Comparison of ENCODE assay signal across 11 mouse cellular contexts in genomic region chr9:21558366-21558765, GRCm38 (mm10). TPM values are rescaled to one million over a fixed set of nuclear protein-coding genes. Genes with fewer than 3 reads are reported as not detected.
DNase-seq lines count a peak whose midpoint lies in the region; ATAC-seq and TF ChIP-seq lines count a peak whose summit lies in the region.
"Had no signal": no experiment of that assay in that cellular context is flagged by ENCODE, and none has a peak within 500 bp of the region (broad histone marks: within the 10 kb centered on the region; RNA-seq: fewer than 3 reads in every experiment).

No protein-coding gene starts in this region.

- TF ChIP-seq EP300 in stomach, postnatal 0 days (optimal IDR thresholded peaks at IDR 0.05): no peak

- TF ChIP-seq CTCF in lung, adult 2 months (IDR thresholded peaks at IDR 0.05; ENCODE audit: insufficient read depth, low read length): no peak
- no peak for TF ChIP-seq CTCF in stomach, postnatal 0 days (IDR thresholded peaks at IDR 0.05; ENCODE audit: low read depth)
- TF ChIP-seq CTCF in hindbrain, postnatal 0 days (IDR thresholded peaks at IDR 0.05; ENCODE audit: low read depth): no peak

- peaks cover 7% of the 10 kb centered on the region for H3K4me1 ChIP-seq in lung, embryonic 16.5 days (replicated peaks; ENCODE audit: control insufficient read depth, insufficient read depth, low read length)
- 0 out of 2 replicates have a peak, but pooled peaks cover 3% of the 10 kb centered on the region for H3K4me1 ChIP-seq in lung, adult 2 months (ENCODE audit: control insufficient read depth, insufficient read depth, low read length)
- peaks cover 51% of the 10 kb centered on the region for H3K4me1 ChIP-seq in heart, embryonic 12.5 days (replicated peaks)
- H3K4me1 ChIP-seq in liver, embryonic 11.5 days (replicated peaks; ENCODE audit: control insufficient read depth, insufficient read depth, low read length): peaks cover 34% of the 10 kb centered on the region
- no peaks in the 10 kb centered on the region for H3K4me1 ChIP-seq in stomach, postnatal 0 days (replicated peaks; ENCODE audit: control insufficient read depth, insufficient read depth)
- 0 out of 2 replicates have a peak, but pooled peaks cover 4% of the 10 kb centered on the region for H3K4me1 ChIP-seq in hindbrain, postnatal 0 days (ENCODE audit: insufficient read depth, low read length)

- no peak overlapping the region for H3K27ac ChIP-seq in lung, embryonic 16.5 days (ENCODE audit: low read length)
- peak overlapping the region; percentile 52 for H3K27ac ChIP-seq in heart, embryonic 12.5 days (ENCODE audit: poor library complexity, severe bottlenecking)
- H3K27ac ChIP-seq in liver, embryonic 11.5 days (ENCODE audit: low read depth, low read length): peak overlapping the region; percentile 88
- H3K27ac ChIP-seq in stomach, postnatal 0 days (replicated peaks): no peak overlapping the region
- H3K27ac ChIP-seq in hindbrain, postnatal 0 days: no peak overlapping the region

- no peaks in the 10 kb centered on the region; the same call in 1 of the 2 replicates for H3K36me3 ChIP-seq in lung, embryonic 16.5 days (ENCODE audit: control insufficient read depth, insufficient read depth, low read length)
- peaks cover 25% of the 10 kb centered on the region for H3K36me3 ChIP-seq in heart, embryonic 12.5 days
- H3K36me3 ChIP-seq in liver, embryonic 11.5 days (ENCODE audit: control insufficient read depth, insufficient read depth, low read length): peaks cover 11% of the 10 kb centered on the region; the same call in 1 of the 2 replicates
- peaks cover 4% of the 10 kb centered on the region; the same call in 1 of the 2 replicates for H3K36me3 ChIP-seq in stomach, postnatal 0 days (ENCODE audit: control insufficient read depth, insufficient read depth, low read length)
- no peaks in the 10 kb centered on the region; the same call in 1 of the 2 replicates for H3K36me3 ChIP-seq in hindbrain, postnatal 0 days (ENCODE audit: insufficient read depth, low read length)

- H3K27me3 ChIP-seq in lung, embryonic 16.5 days (ENCODE audit: control insufficient read depth, insufficient read depth, low read depth, low read length): no peaks in the 10 kb centered on the region
- H3K27me3 ChIP-seq in heart, embryonic 12.5 days (replicated peaks): no peaks in the 10 kb centered on the region
- H3K27me3 ChIP-seq in liver, embryonic 11.5 days (replicated peaks; ENCODE audit: control insufficient read depth, insufficient read depth, low read length): no peaks in the 10 kb centered on the region
- H3K27me3 ChIP-seq in stomach, postnatal 0 days (ENCODE audit: control insufficient read depth, insufficient read depth, low read length): no peaks in the 10 kb centered on the region
- H3K27me3 ChIP-seq in hindbrain, postnatal 0 days (ENCODE audit: insufficient read depth, low read length): no peaks in the 10 kb centered on the region
- H3K27me3 ChIP-seq: Patski had no signal

- DNase-seq in lung, adult 2 months: no peak
- peak; percentile 43 for DNase-seq in liver, embryonic 11.5 days (ENCODE audit: low spot score)
- no peak for DNase-seq in stomach, postnatal 0 days (ENCODE audit: low spot score)
- no peak for DNase-seq in frontal cortex, postnatal 10 days (ENCODE audit: low spot score in 2 of 2)
- no peak for DNase-seq in hindbrain, postnatal 0 days (ENCODE audit: low spot score)
- no peak for DNase-seq in right cerebral cortex, postnatal 4 days
- DNase-seq: thymus, postnatal 4 days had no signal

- no peak overlapping the region for H3K4me3 ChIP-seq in lung, embryonic 16.5 days (ENCODE audit: low read length)
- no peak overlapping the region for H3K4me3 ChIP-seq in lung, adult 2 months (replicated peaks; ENCODE audit: extremely low read depth, low read depth, low read length)
- no peak overlapping the region for H3K4me3 ChIP-seq in heart, embryonic 12.5 days
- H3K4me3 ChIP-seq in liver, embryonic 11.5 days (ENCODE audit: low read depth, low read length): 0 out of 2 replicates have a peak overlapping the region, but pooled peaks have one; percentile 10
- H3K4me3 ChIP-seq in stomach, postnatal 0 days (ENCODE audit: low read depth, low read length): no peak overlapping the region
- no peak overlapping the region for H3K4me3 ChIP-seq in hindbrain, postnatal 0 days (ENCODE audit: low read length)

- no peak for TF ChIP-seq POLR2A in lung, adult 2 months (IDR thresholded peaks at IDR 0.05; ENCODE audit: borderline replicate concordance, extremely low read depth, low read depth, low read length)

- 74% methylated on average over 4 of the region's 4 CpGs for WGBS in lung, embryonic 16.5 days
- 60% methylated on average over 4 of the region's 4 CpGs for WGBS in lung, adult 2 months
- 43% methylated on average over 4 of the region's 4 CpGs for WGBS in heart, embryonic 12.5 days
- 50% methylated on average over 4 of the region's 4 CpGs for WGBS in liver, embryonic 11.5 days
- WGBS in stomach, postnatal 0 days: 62% methylated on average over 4 of the region's 4 CpGs
- 64% methylated on average over 4 of the region's 4 CpGs for WGBS in hindbrain, postnatal 0 days

- no peaks in the 10 kb centered on the region for H3K9me3 ChIP-seq in lung, embryonic 16.5 days (ENCODE audit: control insufficient read depth, low read length)
- no peaks in the 10 kb centered on the region for H3K9me3 ChIP-seq in heart, embryonic 12.5 days (replicated peaks)
- no peaks in the 10 kb centered on the region for H3K9me3 ChIP-seq in liver, embryonic 11.5 days (ENCODE audit: control insufficient read depth, low read length)
- H3K9me3 ChIP-seq in stomach, postnatal 0 days (ENCODE audit: control insufficient read depth, low read length): no peaks in the 10 kb centered on the region
- no peaks in the 10 kb centered on the region for H3K9me3 ChIP-seq in hindbrain, postnatal 0 days (ENCODE audit: low read length)

- ATAC-seq in lung, embryonic 16.5 days (ENCODE audit: low read depth): 0 out of 2 replicates have a peak, but pooled peaks have one; percentile 28
- ATAC-seq in heart, embryonic 12.5 days (ENCODE audit: insufficient number of reproducible peaks, low FRiP score): peak; percentile 89
- ATAC-seq in liver, embryonic 11.5 days (replicated peaks; ENCODE audit: low FRiP score): peak; percentile 99
- 0 out of 2 replicates have a peak, but pooled peaks have one; percentile 51 for ATAC-seq in stomach, postnatal 0 days (ENCODE audit: low FRiP score, low TSS enrichment)
- ATAC-seq in hindbrain, postnatal 0 days: no peak
- ATAC-seq: Patski had no signal

- H3K9ac ChIP-seq in lung, embryonic 16.5 days (ENCODE audit: low read length): no peak overlapping the region
- no peak overlapping the region for H3K9ac ChIP-seq in heart, embryonic 12.5 days
- 0 out of 2 replicates have a peak overlapping the region, but pooled peaks have one; percentile 1 for H3K9ac ChIP-seq in liver, embryonic 11.5 days (ENCODE audit: low read depth, low read length)
- no peak overlapping the region for H3K9ac ChIP-seq in stomach, postnatal 0 days (ENCODE audit: low read length)
- H3K9ac ChIP-seq in hindbrain, postnatal 0 days (replicated peaks; ENCODE audit: low read length): no peak overlapping the region

- no peak overlapping the region for H3K4me2 ChIP-seq in lung, embryonic 16.5 days (ENCODE audit: low read depth, low read length)
- peak overlapping the region; percentile 11; the same call in 1 of the 2 replicates for H3K4me2 ChIP-seq in heart, embryonic 12.5 days
- H3K4me2 ChIP-seq in liver, embryonic 11.5 days: peak overlapping the region; percentile 57
- H3K4me2 ChIP-seq in stomach, postnatal 0 days (replicated peaks; ENCODE audit: low read depth): no peak overlapping the region
- H3K4me2 ChIP-seq in hindbrain, postnatal 0 days (ENCODE audit: low read depth, low read length): no peak overlapping the region

RNA-seq across cellular contexts. Expression of gene Carm1, which starts 11.7 kb away (rescaled TPM):
- 17.1 and 20.8 TPM in 2 replicates for polyA plus RNA-seq in lung, embryonic 16.5 days (2015; fragmentation: Nextera tagmentation; extraction: Ambion mirVana)
- 73.3 and 85.3 TPM in 2 replicates for polyA plus RNA-seq in lung, adult 2 months (2012; rRNA removed)
- polyA plus RNA-seq in heart, embryonic 12.5 days (2016; fragmentation: Nextera tagmentation; extraction: Ambion mirVana): 49.9 and 53.8 TPM in 2 replicates
- polyA plus RNA-seq in liver, embryonic 11.5 days (2014; fragmentation: Nextera tagmentation; extraction: Ambion mirVana): 54.9 TPM in 2 replicates
- polyA plus RNA-seq in stomach, postnatal 0 days (2015; fragmentation: Nextera tagmentation; extraction: Ambion mirVana): 12.0 and 15.5 TPM in 2 replicates
- 84.9 and 92.7 TPM in 2 replicates for total RNA-seq in hindbrain, postnatal 0 days (2014; rRNA removed)
- polyA plus RNA-seq in hindbrain, postnatal 0 days (2015; fragmentation: Nextera tagmentation; extraction: Ambion mirVana): 20.6 and 25.0 TPM in 2 replicates

RNA-seq across cellular contexts. Expression of gene AB124611, which starts 32.4 kb away (rescaled TPM):
- 3.9 and 4.0 TPM in 2 replicates for polyA plus RNA-seq in lung, embryonic 16.5 days (2015; fragmentation: Nextera tagmentation; extraction: Ambion mirVana)
- 7.8 and 11.3 TPM in 2 replicates for polyA plus RNA-seq in lung, adult 2 months (2012; rRNA removed)
- polyA plus RNA-seq in heart, embryonic 12.5 days (2016; fragmentation: Nextera tagmentation; extraction: Ambion mirVana): 1.4 and 1.6 TPM in 2 replicates
- polyA plus RNA-seq in liver, embryonic 11.5 days (2014; fragmentation: Nextera tagmentation; extraction: Ambion mirVana): 3.7 and 4.3 TPM in 2 replicates
- polyA plus RNA-seq in stomach, postnatal 0 days (2015; fragmentation: Nextera tagmentation; extraction: Ambion mirVana): 1.8 and 2.0 TPM in 2 replicates
- total RNA-seq in hindbrain, postnatal 0 days (2014; rRNA removed): 1.2 and 2.2 TPM in 2 replicates
- polyA plus RNA-seq in hindbrain, postnatal 0 days (2015; fragmentation: Nextera tagmentation; extraction: Ambion mirVana): 1.1 and 1.2 TPM in 2 replicates
- total RNA-seq: layer of hippocampus, adult 18-20 months had no signal
- polyA plus RNA-seq: Patski had no signal

RNA-seq across cellular contexts. Expression of gene Timm29, which starts 34.2 kb away (rescaled TPM):
- polyA plus RNA-seq in lung, embryonic 16.5 days (2015; fragmentation: Nextera tagmentation; extraction: Ambion mirVana): 22.2 and 24.2 TPM in 2 replicates
- 23.6 and 24.3 TPM in 2 replicates for polyA plus RNA-seq in lung, adult 2 months (2012; rRNA removed)
- polyA plus RNA-seq in heart, embryonic 12.5 days (2016; fragmentation: Nextera tagmentation; extraction: Ambion mirVana): 33.6 and 34.5 TPM in 2 replicates
- polyA plus RNA-seq in liver, embryonic 11.5 days (2014; fragmentation: Nextera tagmentation; extraction: Ambion mirVana): 35.2 and 41.5 TPM in 2 replicates
- polyA plus RNA-seq in stomach, postnatal 0 days (2015; fragmentation: Nextera tagmentation; extraction: Ambion mirVana): 16.5 and 18.2 TPM in 2 replicates
- total RNA-seq in hindbrain, postnatal 0 days (2014; rRNA removed): 63.3 and 66.8 TPM in 2 replicates
- polyA plus RNA-seq in hindbrain, postnatal 0 days (2015; fragmentation: Nextera tagmentation; extraction: Ambion mirVana): 49.4 and 51.5 TPM in 2 replicates

RNA-seq across cellular contexts. Expression of gene Yipf2, which starts 34.3 kb away (rescaled TPM):
- 30.0 and 38.8 TPM in 2 replicates for polyA plus RNA-seq in lung, embryonic 16.5 days (2015; fragmentation: Nextera tagmentation; extraction: Ambion mirVana)
- 47.8 and 58.7 TPM in 2 replicates for polyA plus RNA-seq in lung, adult 2 months (2012; rRNA removed)
- polyA plus RNA-seq in heart, embryonic 12.5 days (2016; fragmentation: Nextera tagmentation; extraction: Ambion mirVana): 12.9 and 14.8 TPM in 2 replicates
- 15.5 and 16.5 TPM in 2 replicates for polyA plus RNA-seq in liver, embryonic 11.5 days (2014; fragmentation: Nextera tagmentation; extraction: Ambion mirVana)
- 22.5 and 25.5 TPM in 2 replicates for polyA plus RNA-seq in stomach, postnatal 0 days (2015; fragmentation: Nextera tagmentation; extraction: Ambion mirVana)
- 18.6 and 25.5 TPM in 2 replicates for total RNA-seq in hindbrain, postnatal 0 days (2014; rRNA removed)
- 18.4 and 19.3 TPM in 2 replicates for polyA plus RNA-seq in hindbrain, postnatal 0 days (2015; fragmentation: Nextera tagmentation; extraction: Ambion mirVana)

RNA-seq across cellular contexts. Expression of gene Tmed1, which starts 48.3 kb away (rescaled TPM):
- 115 and 118 TPM in 2 replicates for polyA plus RNA-seq in lung, embryonic 16.5 days (2015; fragmentation: Nextera tagmentation; extraction: Ambion mirVana)
- 26.5 and 28.4 TPM in 2 replicates for polyA plus RNA-seq in lung, adult 2 months (2012; rRNA removed)
- 89.4 and 92.3 TPM in 2 replicates for polyA plus RNA-seq in heart, embryonic 12.5 days (2016; fragmentation: Nextera tagmentation; extraction: Ambion mirVana)
- 68.6 and 70.2 TPM in 2 replicates for polyA plus RNA-seq in liver, embryonic 11.5 days (2014; fragmentation: Nextera tagmentation; extraction: Ambion mirVana)
- polyA plus RNA-seq in stomach, postnatal 0 days (2015; fragmentation: Nextera tagmentation; extraction: Ambion mirVana): 40.7 and 41.0 TPM in 2 replicates
- total RNA-seq in hindbrain, postnatal 0 days (2014; rRNA removed): 50.2 and 61.3 TPM in 2 replicates
- 59.2 and 65.8 TPM in 2 replicates for polyA plus RNA-seq in hindbrain, postnatal 0 days (2015; fragmentation: Nextera tagmentation; extraction: Ambion mirVana)

Comparison
In these comparisons a context has a peak if more than half of its experiments do, and no peak if none do; other contexts are left out.
1. H3K27ac ChIP-seq: peak in heart, embryonic 12.5 days (single experiment) and liver, embryonic 11.5 days (single experiment); none in lung, embryonic 16.5 days (single experiment), stomach, postnatal 0 days (single experiment) and hindbrain, postnatal 0 days (single experiment).
2. H3K4me2 ChIP-seq: peak in heart, embryonic 12.5 days (single experiment) and liver, embryonic 11.5 days (single experiment); none in lung, embryonic 16.5 days (single experiment), stomach, postnatal 0 days (single experiment) and hindbrain, postnatal 0 days (single experiment).